Mouse (Mus musculus) neural tube, embryonic 10.5 days (tissue): ENCODE measurements around the gene AC124502.3.
"Not testable (repeated sequence)": the region's sequence is repeated elsewhere in the genome, so short reads cannot be mapped to it uniquely, and the experiment has no call there.

Source experiments
- DNase-seq: peaks from one replicate; pipeline ENCODE4 v3.0.0-alpha.2; 2017; ENCODE audit warnings: low spot score; ENCODE audit errors: extremely low spot score

The AC124502.3 gene

GRCm38 (mm10) chr19:5038709-5039156 lies at the start of gene AC124502.3, which contains the start of gene B4gat1:
AC124502.3 (plus strand) TSS chr19:5038891.
B4gat1 (plus strand) TSS chr19:5038826.
- peak; percentile 92 for DNase-seq

DNA sequence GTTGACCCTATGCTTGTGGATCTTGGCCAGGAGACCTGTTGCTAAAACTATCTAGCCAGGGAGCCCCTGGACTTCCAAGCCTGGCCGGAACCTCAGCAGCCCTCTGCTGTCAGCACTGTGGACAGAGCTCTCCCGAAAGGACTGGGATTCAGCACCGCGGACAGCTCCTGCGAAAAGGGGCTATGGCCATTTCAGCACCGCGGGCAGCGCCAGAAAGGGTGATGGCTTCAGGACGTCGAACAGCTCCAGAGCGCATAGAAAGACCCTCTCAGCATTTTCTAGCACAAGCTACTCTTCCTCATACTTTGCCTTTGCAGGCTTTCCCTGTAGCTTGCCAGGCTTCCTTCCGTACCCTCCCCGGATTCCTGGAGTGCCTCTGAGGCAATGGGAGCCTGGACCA lies 49.7 kb upstream of the AC124502.3 start:
- DNase-seq = peak; percentile 99

- no peak for DNase-seq
Measured at GRCm38 (mm10) chr19:4989434-4990255, 49.0 kb upstream of the AC124502.3 start.

- no peak for DNase-seq
Measured at GRCm38 (mm10) chr19:4990256-4990625, 48.5 kb upstream of the AC124502.3 start, which contains the start of gene Npas4. Npas4 (minus strand) TSS chr19:4990316.

- peak; percentile 20 for DNase-seq
Measured at GRCm38 (mm10) chr19:4990716-4991115, 48.0 kb upstream of the AC124502.3 start.

GRCm38 (mm10) chr19:4992371-4992770 lies 46.3 kb upstream of the AC124502.3 start:
- peak; percentile 37 for DNase-seq

DNA sequence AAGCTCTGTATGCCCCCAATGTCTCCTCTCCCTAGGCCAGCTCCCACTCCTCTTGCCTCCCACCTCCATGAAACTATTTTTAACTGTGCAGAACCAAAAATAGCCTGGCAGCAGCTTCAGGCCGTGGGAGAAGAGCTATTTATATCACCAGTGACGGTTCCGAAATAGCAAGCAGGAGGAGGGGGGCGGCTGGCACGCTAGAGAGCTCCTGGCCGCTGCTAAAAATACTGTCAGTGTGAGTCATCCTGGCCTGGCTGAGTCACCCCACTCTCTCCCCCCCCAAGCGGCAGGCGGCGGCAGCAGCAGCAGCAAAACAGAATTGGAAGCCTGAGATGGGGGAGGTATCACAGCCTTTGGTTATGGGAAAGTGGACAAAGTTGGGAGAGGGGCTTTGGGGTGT lies 45.8 kb upstream of the AC124502.3 start:
- no peak for DNase-seq

- no peak for DNase-seq
Measured at GRCm38 (mm10) chr19:4994043-4994442, 44.6 kb upstream of the AC124502.3 start.

- no peak for DNase-seq
Measured at GRCm38 (mm10) chr19:4999445-5000140, 39.1 kb upstream of the AC124502.3 start.

DNA sequence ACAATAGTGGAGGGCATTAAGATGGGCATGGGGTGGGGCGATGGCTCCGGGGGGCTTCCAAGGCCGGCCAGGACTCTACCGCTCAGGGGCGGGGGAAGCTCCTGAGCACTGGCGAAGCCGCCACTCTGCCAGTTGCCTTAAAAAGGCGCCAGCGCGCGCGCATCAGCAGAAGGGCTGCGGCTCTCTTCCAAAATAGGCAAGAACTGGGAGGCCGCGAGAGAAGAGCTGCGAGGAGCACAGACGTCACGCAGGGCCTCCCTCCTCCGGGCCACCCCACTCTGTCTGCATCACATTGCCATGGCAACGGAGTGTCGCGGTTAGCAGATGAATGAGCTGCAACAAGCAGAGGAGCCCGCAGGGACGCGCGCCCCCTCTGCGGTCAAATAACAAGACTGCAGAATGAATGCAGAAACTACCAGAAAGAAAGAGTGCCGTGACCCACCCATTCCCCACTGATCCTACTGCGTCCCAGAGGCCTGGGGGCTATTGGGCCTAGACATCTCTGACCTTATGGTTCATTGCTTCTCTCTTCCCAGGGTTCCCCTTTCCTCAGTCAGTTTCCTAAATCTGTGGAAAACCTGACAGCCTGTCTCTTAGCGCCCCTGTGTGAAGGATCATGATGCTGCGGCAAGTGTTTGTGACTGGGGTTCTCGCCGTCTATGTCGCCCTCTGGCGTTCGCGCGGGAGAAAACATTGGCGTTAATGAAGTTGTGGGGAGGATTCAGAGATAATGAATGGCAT lies 36.9 kb upstream of the AC124502.3 start:
- DNase-seq = peak; percentile 86

- not testable (repeated sequence) for DNase-seq
Measured at GRCm38 (mm10) chr19:5003644-5004043, 35.0 kb upstream of the AC124502.3 start.

GRCm38 (mm10) chr19:5004925-5005324 lies 33.8 kb upstream of the AC124502.3 start:
- no peak for DNase-seq

- no peak for DNase-seq
Measured at GRCm38 (mm10) chr19:5013138-5013537, 25.6 kb upstream of the AC124502.3 start.

DNA sequence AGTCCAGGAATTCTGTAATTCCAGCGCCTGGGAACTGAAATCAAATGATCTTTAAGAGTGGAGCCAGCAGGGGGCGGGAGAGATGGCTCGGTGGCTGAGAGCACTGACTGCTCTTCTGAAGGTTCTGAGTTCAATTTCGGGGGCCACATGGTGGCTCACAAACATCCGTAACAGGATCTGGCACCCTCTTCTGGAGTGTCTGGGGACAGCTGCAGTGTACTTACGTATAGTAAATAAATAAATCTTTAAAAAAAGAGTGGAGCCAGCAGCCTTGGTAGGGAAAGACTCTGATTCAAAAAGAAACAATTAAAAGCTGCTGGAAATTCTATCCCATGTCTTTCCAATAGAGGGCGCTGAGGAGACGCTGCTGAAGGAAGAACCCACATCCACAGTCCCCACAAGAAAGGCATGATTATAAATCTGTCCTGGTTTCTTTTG lies 23.7 kb upstream of the AC124502.3 start:
- DNase-seq = peak; percentile 42

- DNase-seq = peak; percentile 30
Measured at GRCm38 (mm10) chr19:5016221-5016742, 22.4 kb upstream of the AC124502.3 start.

- peak; percentile 68 for DNase-seq
Measured at GRCm38 (mm10) chr19:5016782-5017181, 21.9 kb upstream of the AC124502.3 start.

GRCm38 (mm10) chr19:5017611-5018010 lies 21.1 kb upstream of the AC124502.3 start:
- DNase-seq = no peak

DNA sequence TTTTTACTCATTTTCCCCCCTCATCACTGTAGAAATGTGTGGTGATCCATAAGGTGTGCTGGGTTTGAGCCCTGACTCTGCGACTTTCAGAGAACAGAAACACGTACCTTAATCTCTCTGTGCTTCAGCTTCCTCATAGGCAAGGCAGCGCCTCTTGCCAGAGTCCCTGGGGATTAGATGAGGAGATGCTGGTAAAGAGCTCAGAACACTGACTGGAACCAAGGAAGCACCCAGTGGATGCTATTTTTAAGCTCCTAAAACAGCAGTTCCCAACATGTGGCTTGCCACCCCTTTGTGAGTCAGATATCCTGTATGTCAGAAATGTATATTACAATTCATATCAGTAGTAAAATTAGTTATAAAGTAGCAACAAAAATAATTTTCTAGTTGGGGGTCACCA lies 20.5 kb upstream of the AC124502.3 start:
- DNase-seq = no peak

- no peak for DNase-seq
Measured at GRCm38 (mm10) chr19:5021416-5021815, 17.3 kb upstream of the AC124502.3 start.

- DNase-seq = peak; percentile 95
Measured at GRCm38 (mm10) chr19:5023621-5024479, 14.8 kb upstream of the AC124502.3 start, which contains the start of gene Slc29a2. Slc29a2 (plus strand) TSS chr19:5023860.
